Mouse (Mus musculus): Measurements from ENCODE around the gene Tmem9b. TPM values are rescaled to one million over a fixed set of nuclear protein-coding genes. Genes with fewer than 3 reads are reported as not detected.
A peak's percentile ranks its signal among the peaks of the same experiment; 100 is the strongest.

Tmem9b gene
- total RNA-seq, 2 experiments from 2014 or later: 87.6 to 95.3 TPM

DNA sequence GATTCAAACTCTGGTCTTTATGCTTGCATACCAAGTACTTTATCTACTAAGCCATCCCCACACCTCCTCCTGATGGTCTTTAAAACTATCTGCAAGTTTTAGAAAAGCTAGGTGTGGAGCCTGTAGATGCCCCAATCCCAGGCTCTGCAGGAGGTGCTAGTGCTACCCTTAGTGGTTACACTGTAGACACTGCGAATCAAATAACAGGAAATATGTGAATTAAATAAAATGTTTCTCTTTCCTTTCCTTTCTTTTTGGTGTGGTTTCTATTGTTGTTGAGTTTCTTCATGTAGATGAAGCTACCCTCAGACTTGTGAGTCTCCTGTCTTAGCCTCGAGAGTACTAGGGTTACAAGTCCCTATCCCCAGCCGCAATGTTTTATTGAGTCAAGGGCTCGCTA, 11.0 kb downstream of the Tmem9b start:
- intact Hi-C loops (cut with DNase I): no loop called here

DNA sequence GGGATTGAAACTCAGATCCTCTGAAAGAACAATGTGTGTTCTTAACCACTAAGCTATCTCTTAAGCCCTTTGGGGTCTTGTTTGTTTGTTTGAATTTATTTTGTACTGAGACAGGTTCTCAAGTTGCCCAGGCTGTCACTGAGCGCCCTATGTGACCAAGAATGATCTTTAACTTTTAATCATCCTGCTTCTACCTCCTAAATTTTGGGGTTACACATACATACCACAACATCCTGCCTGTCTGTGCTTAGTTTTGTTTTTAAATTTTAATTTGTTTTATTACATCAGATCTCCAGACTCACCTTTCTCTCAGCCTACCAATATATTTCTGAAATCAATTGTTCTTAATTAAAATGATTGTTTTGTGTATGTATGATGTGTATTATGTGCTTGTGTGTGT, 11.6 kb downstream of the Tmem9b start:
- DNase-seq (ENCODE audit: low spot score in 2 of 2): no peak
- intact Hi-C loops (cut with DNase I): no loop called here

More for the DNA sequence above, 11.0 kb downstream of the Tmem9b start:
- no peak for DNase-seq (ENCODE audit: low spot score in 2 of 2)

DNA sequence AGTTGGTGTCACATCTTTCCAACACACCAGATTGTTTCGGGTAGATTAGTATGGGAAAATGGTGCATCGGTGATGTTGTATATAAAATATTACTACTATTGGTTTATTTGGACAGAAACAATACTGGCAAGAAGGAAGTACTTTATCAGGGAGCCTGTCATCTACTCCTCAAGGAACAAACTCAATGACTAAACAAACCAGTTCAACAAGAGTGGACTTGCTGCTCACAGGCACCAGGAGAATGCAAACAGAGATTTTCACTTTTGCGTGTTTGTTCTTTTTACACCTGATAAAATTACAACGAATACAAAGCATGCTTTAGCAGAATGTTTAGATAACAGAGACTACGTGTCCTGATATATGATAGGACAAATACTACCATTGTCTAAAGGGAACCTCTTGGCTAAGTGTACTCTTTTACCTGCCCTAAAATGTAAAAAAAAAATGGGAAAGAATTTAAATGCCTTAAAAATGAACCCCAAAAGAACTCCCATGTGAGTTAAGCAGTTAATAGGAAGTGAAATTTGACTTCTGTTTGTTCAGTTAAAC, 12.8 kb downstream of the Tmem9b start:
- no peak for DNase-seq (ENCODE audit: low spot score in 2 of 2)
- intact Hi-C loops (cut with DNase I): no loop called here

DNA sequence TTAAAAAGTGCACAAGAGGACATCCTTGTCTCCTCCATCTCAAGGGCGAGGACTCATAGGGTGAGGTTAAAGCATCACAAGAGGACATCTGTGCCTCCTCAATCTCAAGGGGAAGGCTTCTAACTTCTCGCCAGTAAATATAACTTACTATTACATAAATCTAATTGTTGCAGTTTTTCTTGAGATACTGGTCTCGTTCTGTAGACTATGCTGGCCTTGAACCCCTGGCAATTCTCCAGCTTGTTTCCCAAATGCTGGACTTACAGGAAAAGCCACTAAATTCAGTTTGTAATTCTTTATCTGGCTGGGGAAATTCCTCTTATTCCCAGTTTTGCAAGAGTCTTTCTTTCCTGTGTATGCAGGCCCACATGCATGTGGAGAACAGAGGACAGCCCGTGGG, 17.9 kb downstream of the Tmem9b start:
- no peak for DNase-seq (ENCODE audit: low spot score in 2 of 2)
- intact Hi-C loops (cut with DNase I): no loop called here

DNA sequence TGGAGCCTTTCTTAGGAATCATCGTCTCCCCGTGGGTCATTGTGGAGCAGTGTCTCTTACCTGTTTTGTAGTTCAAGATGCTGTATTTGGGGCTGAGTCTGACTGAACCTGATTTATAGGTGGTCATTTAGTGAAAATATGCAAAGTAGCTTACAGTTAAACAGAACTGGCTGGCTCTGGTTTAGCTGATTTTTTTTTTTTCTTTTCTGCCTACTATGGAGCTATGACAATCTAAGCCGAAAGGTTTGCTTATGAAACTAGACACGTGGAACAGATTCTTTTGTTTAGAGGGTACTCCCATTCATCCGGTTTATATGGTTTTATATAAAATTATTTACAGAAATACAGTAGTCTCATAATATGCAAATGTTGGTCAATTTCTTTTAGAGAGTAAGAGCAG, 21.0 kb downstream of the Tmem9b start, which contains the start of gene Ascl3:
Ascl3 (minus strand) TSS at position 101 of the 400 bp plus-strand sequence.
- intact Hi-C loops (cut with DNase I): no loop called here
- DNase-seq (ENCODE audit: low spot score in 2 of 2): no peak

DNA sequence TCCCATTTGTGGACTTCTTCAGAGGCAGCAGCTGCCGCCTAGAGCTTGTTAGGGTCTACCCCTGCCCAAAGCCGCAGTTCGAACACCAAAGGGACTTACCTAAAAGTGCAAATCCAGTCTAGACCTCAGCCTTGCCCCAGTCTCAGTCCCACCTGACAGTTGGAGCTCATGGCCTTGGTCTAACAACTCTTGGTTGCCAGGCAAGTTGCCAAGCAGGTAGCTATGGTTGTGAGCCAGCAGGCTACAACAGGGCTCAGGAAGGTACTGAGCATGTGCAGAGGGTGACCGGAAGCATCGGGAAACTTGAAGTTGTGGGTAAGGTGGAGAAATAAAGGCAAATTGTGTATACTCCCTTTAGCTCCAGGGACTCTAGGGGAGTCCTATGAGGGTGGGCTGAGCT, 29.0 kb downstream of the Tmem9b start, which contains the start of gene BC051019:
BC051019 (minus strand) TSS at position 154 of the 400 bp plus-strand sequence.
- no peak for DNase-seq (ENCODE audit: low spot score in 2 of 2)
- intact Hi-C loops (cut with DNase I): no loop called here

DNA sequence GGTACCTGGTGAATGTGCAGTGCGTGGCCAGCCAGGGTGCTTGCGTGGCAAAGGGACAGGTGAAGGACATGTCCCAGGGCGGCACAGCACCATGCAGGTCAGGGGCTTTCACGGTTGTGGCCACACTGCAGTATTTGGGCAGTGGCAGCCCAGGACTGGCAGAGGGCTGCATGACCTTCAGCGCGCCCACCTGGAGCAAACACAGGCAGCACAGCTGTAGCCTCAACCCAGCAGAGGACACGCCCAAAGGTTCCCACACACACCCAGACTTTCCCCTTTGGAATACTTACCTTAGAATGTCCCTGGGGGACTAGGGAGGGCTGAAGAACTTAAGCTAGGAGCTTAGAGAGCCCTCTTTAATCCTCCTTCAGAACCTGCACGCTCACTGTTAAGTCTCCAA, 29.6 kb downstream of the Tmem9b start:
- intact Hi-C loops (cut with DNase I): no loop called here

DNA sequence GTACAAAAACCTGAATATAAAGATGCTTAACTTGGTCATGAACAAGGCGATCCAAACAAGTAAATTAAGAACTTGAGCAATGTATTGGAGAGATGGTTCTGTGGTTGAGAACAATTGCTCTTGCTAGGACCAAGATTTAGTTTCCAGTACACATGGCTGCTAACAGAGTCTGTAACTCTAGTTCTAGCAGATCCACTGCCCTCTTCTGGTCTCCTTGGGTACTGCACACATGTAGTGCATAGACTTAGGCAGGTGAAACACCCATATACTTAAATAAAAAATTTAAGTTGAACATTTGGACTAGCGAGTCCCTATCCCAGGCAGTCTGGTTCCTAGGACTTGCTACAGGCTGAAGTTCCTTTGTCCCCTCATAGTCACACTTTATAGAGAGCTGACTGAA, 30.1 kb downstream of the Tmem9b start:
- no peak for DNase-seq (ENCODE audit: low spot score in 2 of 2)
- intact Hi-C loops (cut with DNase I): no loop called here

More for the DNA sequence above, 29.6 kb downstream of the Tmem9b start:
- no peak for DNase-seq (ENCODE audit: low spot score in 2 of 2)

DNA sequence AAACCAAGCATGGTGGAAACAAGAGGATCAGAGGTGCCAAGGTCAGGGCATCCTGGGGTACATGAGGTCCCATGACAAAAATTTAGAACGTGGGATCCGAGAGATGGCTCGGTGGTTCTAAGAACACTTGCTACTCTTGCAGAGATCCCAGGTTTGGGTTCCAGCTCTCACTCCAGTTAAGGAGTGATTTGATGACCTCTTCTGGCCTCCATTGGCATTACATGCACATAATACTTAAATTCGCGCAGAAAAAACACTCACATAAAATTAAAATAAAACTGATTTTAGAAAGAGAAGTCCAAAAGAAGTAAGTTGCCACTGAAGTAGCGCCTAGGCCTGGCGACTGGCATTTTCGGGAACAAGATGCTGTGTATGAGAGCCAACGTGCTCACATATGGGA, 33.4 kb downstream of the Tmem9b start:
- intact Hi-C loops (cut with DNase I): loop anchor here (5.0 kb wide), 1 partner anchor 192 kb away; no protein-coding TSS in a partner anchor
- DNase-seq (ENCODE audit: low spot score in 2 of 2): no peak

DNA sequence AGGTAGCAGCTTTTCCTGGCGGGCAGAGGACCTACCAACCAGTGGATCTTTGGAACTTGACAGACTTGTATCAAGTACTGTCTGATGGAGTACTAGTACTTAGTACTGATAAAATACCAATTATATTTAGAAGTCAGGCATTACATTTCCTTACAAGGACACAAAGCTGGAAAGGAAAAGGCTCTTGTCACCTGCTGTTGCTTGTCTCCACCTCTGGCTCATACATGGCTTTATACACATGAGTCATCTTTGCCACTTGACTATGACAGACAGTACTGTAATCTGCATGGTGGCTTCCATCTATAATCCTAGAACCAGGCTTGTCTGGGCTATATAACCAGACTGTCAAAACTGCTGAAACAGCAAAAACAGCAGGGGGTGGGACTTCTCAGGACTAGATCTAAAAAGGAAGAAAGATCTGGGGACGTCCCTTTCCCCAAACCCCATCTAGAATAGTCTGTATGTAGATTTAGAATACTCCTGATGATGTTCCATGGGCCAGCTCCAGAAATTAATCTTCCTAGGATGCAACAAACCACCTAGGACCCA, 39.2 kb downstream of the Tmem9b start:
- intact Hi-C loops (cut with DNase I): no loop called here
- no peak for DNase-seq (ENCODE audit: low spot score in 2 of 2)

DNA sequence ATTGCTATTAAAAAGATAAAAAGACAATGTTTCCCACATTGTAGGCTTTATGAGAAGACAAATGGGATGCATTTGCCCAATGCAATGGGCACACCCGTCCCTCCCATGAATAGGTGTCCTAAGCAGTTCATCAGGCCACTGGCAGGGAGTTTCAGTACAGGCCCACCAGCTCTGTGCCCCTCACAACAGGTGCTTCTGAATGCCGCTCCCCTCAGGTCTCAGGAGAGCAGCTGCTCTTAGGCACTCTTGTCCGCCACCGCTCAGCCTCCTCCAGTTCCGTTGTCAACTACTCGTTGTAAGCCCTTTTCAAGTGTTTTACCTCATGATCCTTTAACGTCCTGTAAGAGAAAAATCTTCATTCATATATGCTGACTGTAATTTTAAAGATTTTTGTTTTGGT, 40.5 kb downstream of the Tmem9b start:
- no peak for DNase-seq (ENCODE audit: low spot score in 2 of 2)
- intact Hi-C loops (cut with DNase I): no loop called here

DNA sequence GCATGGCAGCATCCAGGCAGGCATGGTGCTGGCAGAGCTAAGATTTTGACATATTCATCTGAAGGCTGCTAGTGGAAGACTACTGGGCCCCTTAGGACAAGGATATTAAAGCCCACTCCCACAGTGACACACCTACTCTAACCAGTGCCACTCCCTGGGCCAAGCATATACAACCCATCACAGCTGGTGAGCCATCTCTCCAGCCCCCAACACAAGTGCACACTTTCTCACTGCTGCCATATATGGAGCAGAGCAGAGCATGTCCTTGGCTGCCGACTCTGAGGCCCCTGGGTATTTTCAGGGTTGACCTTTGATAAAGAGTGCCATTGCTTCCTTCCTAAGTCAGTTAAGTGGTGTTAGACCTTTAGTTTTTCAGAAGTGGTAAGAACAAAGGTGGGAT, 42.6 kb downstream of the Tmem9b start:
- intact Hi-C loops (cut with DNase I): no loop called here

DNA sequence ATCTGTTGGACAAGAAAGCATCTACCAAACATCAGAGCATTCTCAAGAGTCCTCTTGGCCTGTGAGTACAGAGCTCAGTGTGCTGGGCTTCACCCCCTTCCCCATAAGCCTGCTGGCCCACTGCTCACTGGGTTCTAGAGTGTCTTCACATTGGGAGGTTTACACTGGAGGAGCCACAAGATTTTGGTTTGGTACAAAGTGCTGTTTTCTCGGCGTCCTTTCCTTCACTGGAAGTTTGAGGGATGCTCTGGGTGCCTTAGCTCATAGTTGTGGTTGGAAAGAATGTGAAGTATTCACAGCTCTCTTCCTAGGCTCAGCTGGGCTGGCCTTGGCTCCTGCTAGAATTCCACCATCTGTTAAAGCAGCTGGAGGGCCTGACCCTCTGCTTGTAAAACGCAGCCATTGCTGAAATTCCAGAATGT, 43.7 kb downstream of the Tmem9b start:
- intact Hi-C loops (cut with DNase I): no loop called here
- no peak for DNase-seq (ENCODE audit: low spot score in 2 of 2)

More for the DNA sequence above, 42.6 kb downstream of the Tmem9b start:
- no peak for DNase-seq (ENCODE audit: low spot score in 2 of 2)

DNA sequence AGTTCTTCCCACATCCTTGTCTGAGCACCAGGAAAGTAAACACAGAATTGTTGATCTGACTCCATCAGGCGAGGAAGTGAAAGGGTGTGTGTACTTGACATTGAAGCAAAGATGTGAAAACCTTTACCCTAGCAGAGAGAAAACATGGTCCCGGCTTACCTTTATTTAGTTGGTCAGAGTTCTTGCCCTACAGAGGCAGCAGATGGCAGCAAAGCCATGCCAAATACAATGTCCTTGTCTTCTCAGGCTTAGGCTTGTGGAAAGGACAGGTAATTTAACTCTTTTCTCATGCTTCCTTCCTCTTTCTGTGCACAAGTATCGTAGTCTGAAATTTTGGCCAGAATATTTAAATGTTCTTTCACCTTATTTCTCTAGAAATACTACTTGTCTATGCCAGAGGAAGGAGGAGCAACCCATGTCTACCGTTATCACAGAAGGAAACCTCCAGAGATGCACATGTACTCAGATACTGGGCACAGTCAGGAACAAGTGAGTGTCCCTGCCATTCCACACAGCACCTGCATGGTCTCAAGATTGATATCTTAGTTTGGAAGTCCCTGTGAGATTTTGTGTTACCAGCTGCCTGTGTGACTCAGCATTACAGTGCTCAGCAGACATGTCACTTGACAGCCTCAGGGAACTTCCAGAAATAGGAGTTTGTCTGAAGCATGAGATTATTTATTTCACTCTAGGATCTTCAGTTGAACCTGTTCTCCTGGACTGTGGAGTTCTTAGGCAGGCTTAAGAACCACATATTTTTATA, 45.5 kb downstream of the Tmem9b start:
- peak in 1 of 2 experiments; percentile 44 for DNase-seq (ENCODE audit: low spot score in 2 of 2)
- intact Hi-C loops (cut with DNase I): no loop called here

DNA sequence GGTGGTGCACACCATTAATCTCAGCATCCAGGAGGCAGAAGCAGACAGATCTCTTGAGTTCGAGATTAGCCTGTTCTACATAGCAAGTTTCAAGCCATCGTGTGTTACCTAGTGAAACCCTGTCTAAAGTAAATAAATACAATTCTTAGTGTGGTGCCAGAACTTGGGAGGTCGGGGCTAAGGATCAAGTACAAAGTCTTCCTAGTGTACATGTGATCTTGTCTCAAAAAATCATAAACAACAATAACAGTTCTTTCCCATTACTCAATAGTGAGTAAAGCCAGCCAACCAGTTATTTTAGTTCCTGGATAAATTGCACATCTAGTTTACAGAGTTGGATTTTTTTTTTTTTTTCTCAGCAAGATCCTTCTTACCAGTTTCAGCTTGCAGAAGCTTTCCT, 48.2 kb downstream of the Tmem9b start:
- intact Hi-C loops (cut with DNase I): no loop called here

DNA sequence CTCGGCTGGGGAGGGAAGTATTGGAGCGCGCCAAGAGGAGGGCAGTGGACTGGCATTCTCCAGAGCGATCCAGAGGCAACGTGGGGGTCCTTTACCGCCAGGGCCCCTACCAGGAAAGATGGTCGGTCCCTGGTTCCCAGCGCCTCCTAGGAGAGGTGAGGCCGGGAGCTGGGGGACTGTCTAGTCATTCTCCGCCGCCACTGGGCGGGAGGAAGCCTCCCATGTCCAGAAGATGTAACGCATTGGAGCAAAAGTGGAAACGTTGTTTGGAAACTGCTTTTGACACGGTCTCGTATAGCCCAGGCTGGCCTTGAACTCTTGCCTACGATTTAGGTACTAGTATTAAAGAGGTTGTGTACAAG, 48.7 kb downstream of the Tmem9b start:
- DNase-seq (ENCODE audit: low spot score in 2 of 2): no peak
- intact Hi-C loops (cut with DNase I): no loop called here

More for the DNA sequence above, 48.2 kb downstream of the Tmem9b start:
- DNase-seq (ENCODE audit: low spot score in 2 of 2): no peak

DNA sequence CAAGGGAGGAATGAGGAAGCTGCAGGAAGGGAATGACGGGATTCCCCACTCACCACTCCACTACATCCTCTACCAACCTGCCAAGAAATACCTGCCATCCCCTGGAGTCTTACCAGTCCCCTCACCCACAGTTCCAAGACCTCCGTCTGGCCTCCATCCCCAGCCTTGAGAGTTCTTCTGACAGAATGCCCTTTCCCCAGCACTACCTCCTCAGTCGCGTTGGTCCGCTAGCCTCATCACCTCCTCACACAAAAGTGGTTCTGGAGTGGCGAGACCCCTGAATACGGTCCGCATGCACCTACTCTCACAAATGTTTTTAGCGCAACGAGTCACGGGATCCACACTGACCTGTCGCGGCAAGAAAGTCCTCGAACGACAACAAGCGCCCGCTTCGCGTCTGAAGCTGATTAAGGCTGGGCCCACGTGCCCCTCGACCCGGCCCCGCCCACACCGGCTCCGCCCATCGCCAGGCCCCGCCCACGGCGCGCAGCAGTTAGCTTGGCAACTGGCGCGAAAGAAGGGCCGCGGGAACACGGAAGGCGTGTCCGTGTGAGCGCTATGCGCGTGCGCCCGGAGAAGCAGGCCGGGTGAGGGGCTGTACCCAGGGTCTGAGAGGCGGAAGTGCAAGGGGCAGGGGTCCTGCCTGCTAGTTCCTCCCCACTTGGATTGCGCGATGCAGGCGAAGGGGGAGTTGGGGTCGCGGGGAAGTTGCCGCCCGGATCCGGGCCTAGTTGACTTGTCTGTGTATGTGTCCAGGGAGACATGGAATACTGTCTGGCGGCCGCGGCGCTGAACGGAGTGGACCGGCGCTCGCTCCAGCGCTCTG, 49.3 kb downstream of the Tmem9b start, which contains the start of the genes St5 and Akip1:
St5 (minus strand) TSS at position 416 of the 826 bp plus-strand sequence.
Akip1 (plus strand) TSS at position 501 of the 826 bp plus-strand sequence.
- peak; percentile 90 to 91 for DNase-seq (ENCODE audit: low spot score in 2 of 2)
- intact Hi-C loops (cut with DNase I): no loop called here

DNA sequence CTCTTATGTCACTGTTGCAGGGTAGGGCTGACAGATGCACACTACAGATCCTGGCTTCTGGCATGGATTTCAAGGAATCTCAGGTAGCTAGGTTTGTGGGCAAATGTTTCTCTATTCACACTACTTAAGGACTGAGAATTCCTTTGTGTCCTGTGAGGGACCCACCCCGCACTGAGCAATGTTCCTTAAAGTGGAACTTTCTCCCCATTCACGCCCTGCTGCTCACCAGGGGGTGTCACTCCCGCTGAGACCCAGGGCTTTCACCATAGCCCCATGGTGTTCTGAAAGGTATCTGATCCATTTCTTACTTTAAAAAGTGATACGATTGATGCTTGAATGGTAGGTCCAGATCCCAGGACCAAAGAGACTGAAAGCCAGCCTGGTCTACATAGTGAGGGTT, 50.0 kb downstream of the Tmem9b start:
- no peak for DNase-seq (ENCODE audit: low spot score in 2 of 2)
- intact Hi-C loops (cut with DNase I): no loop called here

DNA sequence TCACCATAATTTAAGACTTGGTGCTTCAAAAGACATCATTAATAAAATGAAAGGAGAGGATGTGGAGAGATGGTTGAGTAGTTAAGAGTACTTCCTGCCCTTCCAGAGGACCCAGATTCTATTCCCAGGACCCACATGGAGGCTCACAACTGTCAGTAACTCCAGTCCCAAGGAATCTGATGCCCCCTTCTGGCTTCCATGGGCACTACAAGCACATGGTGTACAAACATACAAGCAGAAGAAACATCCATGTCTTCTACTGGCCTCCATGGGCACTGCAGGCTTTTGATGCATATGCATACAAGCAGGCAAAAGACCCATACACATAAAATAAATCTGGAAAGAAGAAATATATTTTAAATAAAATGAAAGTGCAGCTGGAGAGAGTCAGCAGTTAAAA, 52.5 kb downstream of the Tmem9b start:
- DNase-seq (ENCODE audit: low spot score in 2 of 2): no peak
- intact Hi-C loops (cut with DNase I): no loop called here

DNA sequence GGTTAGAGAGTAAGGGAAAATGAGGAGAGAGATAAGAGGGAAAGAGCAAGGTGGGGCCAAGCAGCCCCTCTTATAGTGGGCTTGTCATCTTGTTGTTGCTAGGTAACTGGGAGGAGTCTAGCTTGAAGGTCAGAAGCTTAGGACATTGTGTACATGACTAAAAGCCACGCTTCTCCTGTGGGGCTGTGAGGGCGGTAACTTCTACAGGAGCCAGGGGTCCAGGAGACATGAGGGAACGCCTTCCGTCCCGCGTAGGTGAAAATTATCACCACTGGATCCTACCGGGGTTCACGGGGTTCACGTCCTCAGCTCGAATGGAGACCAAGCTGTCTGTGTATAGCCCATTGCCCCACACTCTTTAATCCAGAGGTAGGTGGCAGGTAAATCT, 57.3 kb downstream of the Tmem9b start:
- no peak for DNase-seq (ENCODE audit: low spot score in 2 of 2)
- intact Hi-C loops (cut with DNase I): no loop called here
